Mouse (Mus musculus) hindlimb bud, embryonic 11.5 days (tissue): ENCODE data around the gene Tnfsf13b.
A peak's percentile ranks its signal among the peaks of the same experiment; 100 is the strongest.

Experiments
- DNase-seq: peaks from one replicate; pipeline ENCODE4 v3.0.0-alpha.2; 2012; ENCODE audit warnings: low read depth, low spot score; ENCODE audit errors: extremely low spot score

The Tnfsf13b gene

DNA sequence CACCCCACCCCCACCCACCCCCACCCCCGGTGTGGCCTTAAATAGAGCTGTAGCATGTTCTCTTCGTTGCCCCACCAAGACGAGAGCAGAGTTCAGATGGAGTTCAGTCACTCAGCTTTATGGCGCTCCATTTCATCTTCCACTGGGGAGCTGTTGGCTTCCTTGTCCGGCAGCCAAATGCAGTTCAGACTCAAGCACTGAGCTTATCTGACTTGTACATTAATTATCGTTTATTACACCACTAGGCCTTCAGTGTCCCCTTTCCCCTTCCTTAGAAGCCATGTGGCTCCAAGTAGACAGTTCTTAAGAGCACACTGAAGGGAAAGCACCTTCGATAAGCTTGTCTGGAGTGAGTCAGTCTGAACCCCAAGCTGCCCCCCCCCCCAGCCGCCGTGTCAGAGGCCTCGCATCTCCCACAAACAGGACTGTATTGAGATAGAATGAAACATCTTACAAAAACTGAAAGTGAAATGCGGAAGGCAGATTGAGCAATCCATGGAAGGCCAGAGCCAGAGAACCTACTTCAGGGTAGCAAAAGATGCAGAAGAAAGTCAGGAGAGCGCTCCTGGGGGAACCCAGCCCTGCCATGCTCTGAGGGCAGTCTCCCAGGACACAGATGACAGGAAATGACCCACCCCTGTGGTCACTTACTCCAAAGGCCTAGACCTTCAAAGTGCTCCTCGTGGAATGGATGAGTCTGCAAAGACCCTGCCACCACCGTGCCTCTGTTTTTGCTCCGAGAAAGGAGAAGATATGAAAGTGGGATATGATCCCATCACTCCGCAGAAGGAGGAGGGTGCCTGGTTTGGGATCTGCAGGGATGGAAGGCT, at the start of gene Tnfsf13b:
TSS of gene Tnfsf13b (plus strand) at position 312 of the 830 bp plus-strand sequence.
- DNase-seq, result no peak

DNA sequence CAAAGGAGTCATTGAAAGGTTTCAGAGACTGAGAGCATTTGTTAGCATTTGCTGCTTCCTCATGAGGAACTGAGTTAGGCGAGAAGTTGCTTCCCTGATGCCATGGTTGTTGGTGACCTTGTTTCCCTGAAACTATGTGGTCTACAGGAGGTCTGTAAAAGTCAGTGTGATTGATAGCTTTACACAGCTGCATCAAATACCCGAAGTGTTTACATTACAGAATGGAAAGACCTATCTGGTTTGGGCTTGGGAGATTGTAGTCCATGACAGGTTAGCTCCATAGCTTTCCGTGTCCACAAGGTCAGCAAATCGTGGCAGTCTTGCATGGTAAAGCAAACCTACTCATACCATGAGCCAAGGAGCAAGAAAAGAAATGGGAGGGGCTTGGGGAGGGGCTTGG, 47.9 kb upstream of the Tnfsf13b start:
- DNase-seq, result no peak

DNA sequence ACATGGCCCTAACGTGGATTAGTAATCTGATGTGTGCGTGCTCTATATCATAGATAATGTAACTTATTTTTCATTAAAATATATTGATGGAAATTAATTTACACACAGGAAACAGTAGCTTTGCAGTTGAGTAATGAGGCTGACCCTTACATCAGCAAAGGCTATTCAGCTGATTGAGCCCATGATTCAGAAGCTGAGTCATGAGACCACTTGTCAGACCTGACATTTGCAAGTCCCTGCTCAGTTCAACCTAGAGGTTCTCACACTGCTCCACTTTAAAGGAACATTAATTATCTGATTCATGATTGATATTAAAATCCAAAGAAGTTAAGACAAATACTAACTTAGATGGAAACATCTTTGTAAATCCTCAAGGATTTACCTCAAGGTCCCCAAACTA, 46.3 kb upstream of the Tnfsf13b start:
- DNase-seq, result no peak

DNA sequence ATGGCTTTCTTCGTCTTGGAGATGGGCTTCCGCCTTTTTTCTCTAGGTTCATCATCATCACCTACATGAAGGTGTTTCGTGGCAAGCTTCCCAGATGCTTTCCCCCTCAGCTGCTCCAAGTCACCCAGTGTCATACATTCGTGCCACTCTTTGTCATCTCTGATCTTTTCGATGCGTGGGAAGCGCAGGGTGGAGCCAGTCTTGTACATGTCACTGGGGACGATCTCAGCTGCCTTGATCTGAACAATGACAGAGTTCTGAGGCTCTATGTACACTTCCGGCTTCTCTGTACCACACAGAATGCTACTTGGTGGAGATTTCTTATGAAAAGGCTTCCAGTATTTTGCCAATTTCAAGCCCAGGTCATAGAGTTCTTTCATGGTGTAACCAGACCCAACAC, 34.4 kb upstream of the Tnfsf13b start:
- no peak for DNase-seq

DNA sequence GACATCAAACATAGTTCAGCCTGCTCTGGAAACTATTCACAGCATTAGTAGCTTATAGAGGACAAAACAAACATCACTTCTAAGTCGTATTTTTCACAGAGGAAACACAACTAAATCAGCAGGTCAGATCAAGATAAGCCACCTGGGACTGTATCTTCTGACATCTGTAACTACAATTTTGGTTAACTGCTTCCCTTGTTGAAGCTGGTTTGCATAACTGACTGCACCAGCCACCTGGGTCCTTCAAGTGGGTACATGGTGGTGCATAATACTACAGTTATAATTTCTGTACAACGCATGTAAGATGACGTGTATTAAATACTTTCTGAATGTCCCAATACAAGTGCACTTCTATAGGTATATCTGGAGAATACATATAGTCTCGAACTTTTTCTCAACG, 31.0 kb upstream of the Tnfsf13b start:
- DNase-seq, result no peak

DNA sequence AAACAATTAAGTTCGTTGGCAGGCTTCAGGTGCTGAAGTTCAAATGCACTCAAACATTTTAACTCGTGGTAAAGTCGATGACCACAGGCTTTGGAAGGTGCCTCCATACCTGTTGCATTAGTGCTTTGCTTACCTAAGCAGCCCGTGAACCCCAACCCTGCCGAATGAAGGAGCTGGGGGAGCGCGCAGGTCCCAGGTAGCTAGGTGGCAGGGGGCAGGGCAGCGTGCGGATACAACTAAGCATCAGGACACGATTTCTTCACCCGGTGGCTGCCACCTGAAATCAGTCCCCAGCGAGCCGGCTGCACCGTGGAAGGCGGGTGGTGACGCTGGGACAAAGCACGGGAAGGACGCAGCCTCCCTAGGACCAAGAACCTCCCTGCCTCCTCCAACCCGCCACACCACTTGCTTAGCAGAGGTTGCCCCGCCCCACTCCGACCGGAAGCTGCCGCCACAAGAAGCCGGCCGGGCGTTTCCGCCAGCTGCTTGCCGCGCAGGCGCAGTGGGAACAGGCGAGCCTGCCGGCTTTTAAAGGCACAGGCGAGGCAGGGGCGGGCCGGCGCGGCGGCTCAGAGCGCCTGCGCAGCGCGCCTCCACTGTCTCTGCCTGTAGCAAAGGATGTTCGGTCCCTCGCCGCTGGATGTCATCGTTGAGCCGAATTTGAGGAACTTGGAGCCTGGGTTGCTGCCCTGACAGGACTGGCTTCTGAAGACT, 30.2 kb upstream of the Tnfsf13b start:
- peak; percentile 83 for DNase-seq

DNA sequence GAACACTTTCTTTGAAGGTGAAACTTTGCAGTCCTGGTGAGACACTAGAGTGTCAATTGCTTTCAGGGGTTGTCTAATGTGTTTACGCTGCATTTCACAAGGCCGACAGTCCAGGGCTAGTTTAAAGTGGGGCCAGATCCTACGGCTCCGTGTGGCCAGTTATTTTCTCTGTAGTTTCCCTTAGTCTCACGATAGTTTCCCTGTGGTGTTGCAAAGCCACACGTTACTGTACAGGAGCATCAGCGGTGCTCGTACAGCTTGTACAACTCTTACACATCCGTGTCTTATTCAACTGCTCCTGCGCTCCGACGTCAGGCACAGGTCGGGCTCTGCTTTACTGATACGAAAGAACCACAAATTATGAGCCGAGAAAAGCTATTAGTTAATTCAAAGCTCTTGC, 29.3 kb upstream of the Tnfsf13b start:
- no peak for DNase-seq

DNA sequence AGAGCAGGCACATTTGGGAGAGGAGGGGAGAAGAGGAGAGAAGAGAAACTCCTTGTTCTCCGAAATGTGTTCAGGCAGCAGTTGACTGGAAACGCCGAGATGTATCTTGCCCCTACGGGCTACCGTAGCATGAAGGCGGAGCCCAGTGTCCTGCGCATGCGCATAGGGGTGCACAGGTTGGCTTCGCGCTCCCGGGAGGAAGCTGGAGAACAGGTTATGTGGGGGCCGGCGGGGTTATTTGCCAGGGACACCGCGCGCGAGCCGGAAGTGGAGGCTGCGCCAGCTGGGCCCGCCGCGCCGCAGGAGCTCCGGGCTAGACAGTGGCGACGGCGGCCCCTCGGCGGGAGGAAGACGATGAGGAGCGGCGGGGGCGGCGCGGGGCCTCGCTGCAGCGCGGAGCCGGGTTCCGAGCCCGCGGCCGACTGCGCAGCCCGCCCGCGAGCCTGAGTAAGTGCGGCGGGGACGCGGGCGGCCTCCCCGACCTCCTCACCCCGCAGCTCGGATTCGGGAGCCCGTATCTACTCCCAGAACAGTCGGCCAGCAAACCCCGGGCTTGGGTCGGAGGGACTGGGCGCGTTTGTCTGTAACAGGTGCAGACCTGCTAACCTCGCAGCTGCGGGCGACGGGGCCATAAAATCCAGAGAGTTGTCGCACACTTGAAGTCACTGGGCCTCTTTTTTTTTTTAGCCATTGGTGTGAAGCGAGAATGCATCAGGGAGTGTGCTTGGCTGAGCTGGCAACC, 28.5 kb upstream of the Tnfsf13b start, which contains the start of the genes Lig4 and Abhd13:
TSS of gene Lig4 (minus strand) at position 114 of the 742 bp plus-strand sequence.
TSS of gene Abhd13 (plus strand) at position 135 of the 742 bp plus-strand sequence.
- DNase-seq, result peak; percentile 96

DNA sequence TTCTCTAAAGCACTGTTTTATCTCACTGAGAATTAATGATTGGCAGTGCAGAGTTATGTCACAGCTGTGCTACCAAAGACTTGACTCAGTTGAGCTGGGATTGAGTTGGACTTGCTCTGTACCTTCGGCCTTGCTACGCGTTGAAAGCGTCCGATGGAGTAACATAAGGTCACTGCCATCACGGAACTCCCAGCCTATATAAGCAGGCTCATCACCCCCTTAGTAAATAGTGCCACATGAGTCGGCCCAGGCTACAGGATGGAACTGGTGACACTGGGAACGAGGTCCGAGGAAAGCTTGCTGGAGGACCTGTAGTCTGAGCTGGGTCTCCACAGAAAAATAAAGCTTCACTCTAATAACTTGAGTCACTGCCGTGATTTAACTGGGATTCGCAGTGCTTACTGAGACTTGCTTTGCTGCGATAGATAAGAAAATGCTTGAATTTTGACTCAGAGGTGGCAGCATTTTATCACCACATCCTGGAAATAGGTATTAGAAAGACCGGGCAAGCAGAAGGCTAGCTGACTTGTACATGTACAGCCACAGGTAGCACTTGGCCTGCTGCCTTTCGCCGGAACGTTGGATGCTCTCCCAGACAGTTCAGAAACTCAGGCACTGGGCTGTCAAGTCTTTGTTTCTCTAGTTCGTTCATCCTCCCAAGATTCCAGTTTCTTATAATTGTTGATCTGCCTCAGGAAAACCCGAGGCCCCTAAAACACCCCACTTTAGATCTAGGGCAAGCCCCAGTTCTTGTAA, 27.6 kb upstream of the Tnfsf13b start:
- DNase-seq, result no peak

DNA sequence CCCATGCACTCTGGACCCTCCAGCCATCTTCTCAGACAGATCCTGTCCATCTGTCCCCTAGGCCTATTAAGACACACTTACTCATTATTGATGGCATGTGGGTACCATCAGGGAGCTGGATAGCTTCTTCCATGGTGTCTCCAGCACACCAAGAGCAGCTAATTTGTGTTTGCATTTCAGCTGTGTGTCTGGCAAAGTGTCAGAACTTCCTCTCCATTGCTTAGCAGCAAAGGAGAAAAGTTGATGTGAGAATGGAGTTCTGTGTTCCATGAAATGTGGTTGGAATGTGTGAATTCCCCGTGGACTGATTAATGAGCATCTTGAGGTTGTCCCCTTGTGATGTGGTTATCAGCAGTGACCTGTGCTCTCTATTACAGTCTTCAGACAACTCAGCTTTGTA, 26.5 kb upstream of the Tnfsf13b start:
- DNase-seq, result no peak

DNA sequence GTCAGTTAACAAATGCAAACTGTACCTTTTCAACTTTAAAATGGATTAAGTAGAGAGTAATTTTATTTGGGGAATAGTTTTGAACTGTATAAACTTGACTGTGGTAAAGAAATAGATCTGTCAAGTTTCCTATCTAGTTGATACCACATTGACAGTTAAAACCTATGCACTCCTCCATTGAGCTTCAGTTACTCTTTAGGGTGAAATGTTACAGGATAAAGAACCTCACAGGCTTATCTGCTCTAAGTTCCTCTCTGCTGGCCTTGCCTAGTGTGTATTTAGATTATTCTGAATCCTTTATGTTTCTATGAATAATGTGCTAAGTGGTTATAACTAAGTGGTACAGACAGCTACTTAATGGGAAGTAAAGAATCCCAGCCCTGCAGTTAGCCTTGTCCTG, 26.1 kb upstream of the Tnfsf13b start:
- DNase-seq, result no peak

DNA sequence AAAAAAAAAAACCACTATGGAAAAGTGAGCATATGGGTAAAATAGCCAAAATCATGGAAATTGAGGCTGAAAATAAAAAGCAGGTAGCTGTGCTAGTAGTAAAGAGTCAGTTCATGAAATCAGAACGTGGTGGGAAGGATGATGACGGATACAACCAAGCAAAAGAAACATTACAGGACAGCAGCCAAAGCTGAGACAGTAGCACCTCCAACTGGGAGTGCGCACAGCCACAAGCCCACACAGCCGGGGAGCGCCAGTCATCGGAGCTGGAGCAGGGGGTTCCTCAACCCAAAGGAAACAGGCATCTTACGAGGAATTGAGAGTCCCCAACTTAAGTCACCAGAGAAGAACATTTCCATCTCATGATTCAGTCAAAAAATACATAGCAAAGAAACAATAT, 2.2 kb upstream of the Tnfsf13b start:
- DNase-seq, result no peak

DNA sequence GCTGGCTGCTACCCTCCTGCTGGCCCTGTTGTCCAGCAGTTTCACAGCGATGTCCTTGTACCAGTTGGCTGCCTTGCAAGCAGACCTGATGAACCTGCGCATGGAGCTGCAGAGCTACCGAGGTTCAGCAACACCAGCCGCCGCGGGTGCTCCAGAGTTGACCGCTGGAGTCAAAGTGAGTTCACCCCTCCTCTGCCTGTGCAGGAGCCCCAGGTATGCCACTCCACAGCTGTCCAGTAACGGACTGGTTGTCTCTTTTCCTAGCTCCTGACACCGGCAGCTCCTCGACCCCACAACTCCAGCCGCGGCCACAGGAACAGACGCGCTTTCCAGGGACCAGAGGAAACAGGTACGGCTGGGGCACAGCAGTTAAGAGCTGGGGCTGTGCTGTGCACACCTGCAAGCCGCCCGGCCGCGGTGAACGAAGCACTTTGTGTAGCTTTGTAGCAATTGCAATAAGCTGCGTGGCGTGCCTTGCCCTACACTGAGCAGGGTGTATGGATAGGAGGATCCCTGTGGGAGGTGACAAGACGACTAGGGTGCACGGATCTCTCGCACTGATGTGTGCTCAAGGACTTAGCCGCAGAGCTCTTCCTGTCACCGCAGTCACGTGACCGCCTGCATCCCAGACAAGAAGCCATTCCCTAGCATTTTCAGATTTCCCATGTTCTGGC, 856 bp downstream of the Tnfsf13b start:
- DNase-seq, result no peak

DNA sequence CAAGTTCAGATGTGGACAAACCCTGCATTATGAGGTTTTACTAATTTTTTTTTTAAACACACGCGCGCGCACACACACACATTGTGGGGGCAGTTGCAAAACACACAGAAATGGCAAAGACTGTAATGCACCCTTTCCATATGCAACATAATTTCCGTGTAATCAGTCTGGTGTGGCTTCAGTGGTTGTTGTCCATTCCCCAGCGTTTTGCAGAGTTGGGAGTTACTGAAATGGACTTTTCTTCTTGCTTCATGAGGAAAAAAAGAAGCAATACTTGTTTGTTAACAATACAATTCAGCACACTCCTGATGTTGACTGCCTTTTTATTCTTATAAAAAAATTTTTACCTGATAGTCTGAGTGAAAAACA, 1.4 kb downstream of the Tnfsf13b start:
- no peak for DNase-seq

DNA sequence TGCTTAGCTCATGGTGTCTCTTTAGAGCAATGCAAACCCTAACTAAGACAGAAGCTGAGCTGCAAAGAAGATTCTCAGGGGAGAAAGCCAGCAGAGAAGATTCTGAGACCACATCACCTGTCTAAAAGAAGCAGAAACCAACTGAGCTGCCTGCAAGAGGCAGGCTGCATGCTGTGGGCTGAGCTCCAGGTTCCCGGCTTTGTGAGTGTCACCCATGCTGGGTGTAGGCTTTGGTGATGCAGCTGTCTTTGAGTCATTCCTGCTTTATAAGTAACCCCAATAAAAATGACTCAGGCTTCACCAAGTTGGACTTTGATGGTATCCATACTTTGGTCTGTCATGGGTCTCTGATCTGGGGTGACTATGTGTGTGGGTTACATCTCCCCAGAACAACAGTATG, 10.0 kb downstream of the Tnfsf13b start:
- DNase-seq, result no peak

DNA sequence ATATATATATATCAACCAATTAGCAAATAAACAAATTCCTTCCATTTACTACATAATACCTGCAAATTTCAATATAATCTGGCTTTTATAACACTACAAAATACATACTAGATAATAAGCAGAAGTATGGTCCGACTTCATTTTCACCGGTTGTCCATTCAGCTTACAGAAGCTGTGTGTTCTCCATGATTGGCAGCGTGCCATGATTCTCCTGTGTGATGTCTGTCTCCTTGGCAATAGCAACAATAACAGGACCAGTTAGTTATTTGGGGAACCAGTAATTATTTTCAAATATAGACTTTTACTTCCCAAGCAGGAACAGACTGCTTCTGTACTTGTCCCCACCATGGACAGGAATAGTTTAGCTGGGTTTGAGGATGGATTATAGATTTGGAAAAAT, 11.0 kb downstream of the Tnfsf13b start:
- DNase-seq, result no peak

DNA sequence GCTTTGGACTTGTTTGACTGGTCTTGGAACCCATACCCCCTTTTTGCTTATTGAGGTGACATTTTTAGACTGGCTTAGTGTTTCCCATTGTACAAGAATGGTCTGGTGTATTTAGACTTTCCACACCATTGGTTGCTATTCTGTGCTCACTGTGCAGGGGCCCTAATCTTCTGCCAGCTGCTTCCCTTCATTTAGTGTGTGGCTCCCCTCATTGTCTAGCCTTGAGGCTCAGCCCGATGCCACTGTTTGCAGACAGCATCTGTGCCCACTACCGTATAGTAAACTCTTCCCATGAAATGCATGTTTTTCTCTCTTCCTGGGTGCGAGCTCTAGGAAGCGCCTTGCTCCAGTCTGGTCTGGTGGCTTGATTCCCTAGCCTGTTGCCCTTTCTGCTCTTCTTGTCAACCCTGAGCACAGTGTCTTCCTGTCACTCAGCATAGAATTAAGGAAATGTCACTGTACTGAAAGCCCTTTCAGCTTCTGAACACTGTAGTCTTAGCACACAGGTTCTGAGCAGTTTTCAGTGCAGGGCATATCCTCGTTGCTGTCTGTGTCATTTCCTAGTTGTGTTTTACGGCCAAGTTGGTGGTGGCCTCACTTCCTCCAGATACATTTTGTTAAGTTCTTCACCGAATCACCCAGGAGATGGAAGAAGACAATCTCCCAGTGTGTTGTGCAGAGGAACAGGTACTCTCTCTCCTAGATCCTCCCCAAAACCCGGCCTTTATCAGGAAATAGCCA, 24.2 kb downstream of the Tnfsf13b start:
- no peak for DNase-seq

DNA sequence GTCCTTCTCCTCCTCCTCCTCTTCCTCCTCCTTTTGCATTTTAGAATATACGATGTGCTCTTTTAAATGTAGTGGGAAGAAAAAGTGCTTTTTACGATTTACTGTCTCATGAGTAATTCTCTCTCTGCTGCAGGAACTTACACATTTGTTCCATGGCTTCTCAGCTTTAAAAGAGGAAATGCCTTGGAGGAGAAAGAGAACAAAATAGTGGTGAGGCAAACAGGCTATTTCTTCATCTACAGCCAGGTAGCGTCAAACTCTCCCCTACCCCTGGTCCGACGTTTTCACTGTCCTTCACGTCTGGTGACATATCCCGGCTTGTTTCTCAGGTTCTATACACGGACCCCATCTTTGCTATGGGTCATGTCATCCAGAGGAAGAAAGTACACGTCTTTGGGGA, 24.9 kb downstream of the Tnfsf13b start:
- no peak for DNase-seq

DNA sequence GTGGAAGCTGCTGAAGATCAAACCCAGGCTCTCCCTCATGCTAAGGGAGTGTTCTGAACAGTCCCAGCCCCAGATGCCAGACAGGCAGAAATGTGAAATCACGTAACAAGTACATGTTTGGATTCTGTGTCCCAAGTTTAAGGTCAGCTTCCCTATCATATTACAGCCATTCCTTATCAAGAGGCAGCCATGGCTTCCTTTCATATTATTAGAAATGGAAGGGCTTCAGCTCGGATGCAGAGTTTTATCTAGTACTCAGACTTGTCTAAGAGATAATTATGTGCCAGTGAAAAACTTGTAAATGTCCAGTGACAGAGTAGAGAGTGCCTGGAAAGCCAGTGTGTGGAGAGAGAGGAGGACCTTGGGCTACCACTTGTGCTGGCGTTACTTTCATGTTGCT, 34.6 kb downstream of the Tnfsf13b start:
- no peak for DNase-seq
